Comparison of ENCODE assay signal across 8 mouse cellular contexts in the genomic region with DNA sequence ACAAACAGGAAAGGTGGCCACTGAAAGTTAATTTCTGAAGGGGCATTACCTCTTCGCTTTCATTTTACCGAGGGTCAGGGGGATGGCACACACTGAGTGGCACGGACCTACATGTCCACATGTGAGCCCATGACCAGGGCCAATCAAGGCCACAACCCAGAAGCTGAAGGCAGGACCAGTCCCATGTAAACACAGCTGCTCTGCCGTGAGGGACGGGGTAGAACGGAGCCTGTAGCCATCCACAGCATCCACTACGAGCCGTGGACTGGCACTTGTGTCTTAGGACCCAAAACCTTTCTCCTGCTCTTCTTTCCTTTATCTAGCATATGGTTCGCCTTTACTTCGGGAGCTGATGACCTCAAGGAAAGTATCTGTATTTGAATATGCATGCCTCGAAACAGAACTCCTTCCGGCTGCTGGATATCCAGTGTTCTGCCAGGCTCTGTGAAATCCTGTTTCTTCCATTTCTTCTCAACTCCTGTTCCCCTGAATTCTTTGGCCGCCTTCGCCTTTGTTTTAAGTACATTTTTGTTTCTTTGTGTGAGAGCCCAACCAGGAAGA.
DNase-seq lines count a peak whose midpoint lies in the region; ATAC-seq and TF ChIP-seq lines count a peak whose summit lies in the region.

No protein-coding gene starts in this region.

- H3K4me3 ChIP-seq in cerebellum, adult 2 months (replicated peaks; ENCODE audit: insufficient read depth, low read depth, low read length), result no peak overlapping the region
- H3K4me3 ChIP-seq in lung, embryonic 16.5 days (ENCODE audit: low read length), result peak overlapping the region; percentile 17

- no peak for TF ChIP-seq POLR2A in cerebellum, adult 2 months (IDR thresholded peaks at IDR 0.05; ENCODE audit: borderline replicate concordance, insufficient read depth, low read length)

- H3K36me3 ChIP-seq in lung, embryonic 16.5 days (ENCODE audit: control insufficient read depth, insufficient read depth, low read length), result no peaks in the 10 kb centered on the region

- no peak for TF ChIP-seq CTCF in cerebellum, adult 2 months (IDR thresholded peaks at IDR 0.05; ENCODE audit: borderline replicate concordance, insufficient read depth, low read depth, low read length)

- no peak overlapping the region for H3K27ac ChIP-seq in cerebellum, adult 2 months (ENCODE audit: insufficient read depth, low read length)
- H3K27ac ChIP-seq in lung, embryonic 16.5 days (ENCODE audit: low read length), result peak overlapping the region; percentile 98

- WGBS in cerebellum, adult 2 months, result 40% methylated on average over 14 of the region's 14 CpGs
- WGBS in lung, embryonic 16.5 days, result 34% methylated on average over 14 of the region's 14 CpGs

- peak; percentile 29 to 44 for DNase-seq in cerebellum, postnatal 10 days
- DNase-seq in cerebellum, adult 2 months, result no peak
- peak; percentile 11 for DNase-seq in right cerebral cortex, postnatal 4 days
- no peak for DNase-seq in right cerebral cortex, adult 18-20 months
- DNase-seq in adrenal gland, postnatal 14 days, result no peak
- DNase-seq in frontal cortex, postnatal 25 days (ENCODE audit: low spot score in 2 of 2), result no peak
- no peak for DNase-seq in cerebellum, adult 9-11 months

- peak overlapping the region; percentile 47 for H3K4me2 ChIP-seq in lung, embryonic 16.5 days (ENCODE audit: low read depth, low read length)

- ATAC-seq in lung, embryonic 16.5 days (ENCODE audit: low read depth), result no peak; the same call in 1 of the 2 replicates

- no peaks in the 10 kb centered on the region for H3K27me3 ChIP-seq in cerebellum, adult 2 months (ENCODE audit: control insufficient read depth, insufficient read depth, low read length)
- H3K27me3 ChIP-seq in lung, embryonic 16.5 days (ENCODE audit: control insufficient read depth, insufficient read depth, low read depth, low read length), result no peaks in the 10 kb centered on the region

- H3K4me1 ChIP-seq in cerebellum, adult 2 months (ENCODE audit: control insufficient read depth, insufficient read depth, low read length), result peaks cover 13% of the 10 kb centered on the region
- H3K4me1 ChIP-seq in lung, embryonic 16.5 days (replicated peaks; ENCODE audit: control insufficient read depth, insufficient read depth, low read length), result peaks cover 47% of the 10 kb centered on the region

- H3K9me3 ChIP-seq in lung, embryonic 16.5 days (ENCODE audit: control insufficient read depth, low read length), result no peaks in the 10 kb centered on the region

- peak overlapping the region; percentile 57 for H3K9ac ChIP-seq in lung, embryonic 16.5 days (ENCODE audit: low read length)

Comparison
In these comparisons a context has a peak if more than half of its experiments do, and no peak if none do; other contexts are left out.
1. DNase-seq: peak in cerebellum, postnatal 10 days (2 of 2) and right cerebral cortex, postnatal 4 days (single experiment); none in cerebellum, adult 2 months (0 of 2), right cerebral cortex, adult 18-20 months (single experiment), adrenal gland, postnatal 14 days (single experiment), frontal cortex, postnatal 25 days (0 of 2) and cerebellum, adult 9-11 months (single experiment).